Mouse (Mus musculus) kidney, postnatal 36 days (tissue): Measurements from ENCODE around the gene Tspan33.

ENCODE experiments used
- DNase-seq, 2 experiments: peaks; one replicate each; pipeline ENCODE4 v3.0.0; 2021 to 2022; ENCODE audit warnings: mixed read lengths in 2 of 2

Tspan33 gene

GRCm38 (mm10) chr6:29699085-29699745, 5.2 kb downstream of the Tspan33 start:
- no peak for DNase-seq

GRCm38 (mm10) chr6:29701051-29701450, 7.0 kb downstream of the Tspan33 start:
- no peak for DNase-seq

GRCm38 (mm10) chr6:29702126-29702525, 8.1 kb downstream of the Tspan33 start:
- no peak for DNase-seq

- no peak for DNase-seq
Measured at GRCm38 (mm10) chr6:29704143-29704542, 10.1 kb downstream of the Tspan33 start.

DNA sequence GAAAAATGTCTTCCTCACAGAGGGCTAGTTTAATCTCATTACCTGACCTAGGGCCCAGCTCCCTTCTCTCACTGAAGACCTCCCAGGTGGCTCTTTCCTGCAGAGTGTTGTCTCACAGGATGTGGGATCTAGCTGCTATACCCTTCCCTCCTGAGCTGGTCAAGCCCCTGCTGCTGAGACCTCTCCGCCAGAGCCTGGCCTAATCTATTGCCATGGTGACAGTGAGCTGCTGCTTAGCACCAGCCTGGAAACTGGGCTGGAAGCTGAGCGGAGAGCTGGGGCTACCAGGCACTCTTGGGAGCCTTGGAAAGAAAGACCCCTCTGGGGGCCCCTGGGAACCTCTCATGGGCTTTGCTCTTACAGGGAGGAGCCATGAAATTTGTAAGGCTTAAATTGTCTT, 13.9 kb downstream of the Tspan33 start:
- DNase-seq = no peak

- DNase-seq = no peak
Measured at GRCm38 (mm10) chr6:29711318-29711717, 17.3 kb downstream of the Tspan33 start.

GRCm38 (mm10) chr6:29712011-29712584, 18.1 kb downstream of the Tspan33 start:
- DNase-seq = peak; percentile 38 to 74

DNA sequence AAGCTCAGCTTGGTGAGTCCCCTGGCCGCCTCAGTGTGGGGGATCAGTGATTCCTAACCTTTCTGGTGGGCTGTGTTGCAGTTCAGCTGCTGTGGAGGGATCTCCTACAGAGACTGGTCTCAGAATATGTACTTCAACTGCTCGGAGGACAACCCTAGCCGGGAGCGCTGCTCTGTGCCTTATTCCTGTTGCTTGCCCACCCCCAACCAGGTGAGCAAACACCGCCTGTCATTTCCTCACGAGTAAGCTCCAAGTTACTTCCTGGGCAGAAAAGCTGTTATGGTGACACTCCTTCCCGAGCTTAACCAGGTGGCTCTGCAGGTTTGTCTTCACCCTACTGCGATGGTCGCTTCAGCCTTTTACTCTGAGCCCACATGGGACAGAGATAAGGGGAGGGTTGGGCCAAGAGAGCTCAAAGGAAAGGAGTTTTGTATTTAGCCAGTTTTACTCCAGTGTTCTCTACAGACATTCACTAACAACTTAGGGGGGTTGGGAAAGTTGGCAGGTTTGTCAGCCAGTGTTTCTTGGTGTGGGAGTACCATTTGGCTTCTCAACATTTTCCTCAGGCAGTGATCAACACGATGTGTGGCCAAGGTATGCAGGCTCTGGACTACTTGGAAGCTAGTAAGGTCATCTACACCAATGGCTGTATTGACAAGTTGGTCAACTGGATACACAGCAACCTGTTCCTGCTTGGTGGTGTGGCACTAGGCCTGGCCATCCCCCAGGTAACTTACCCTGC, 22.8 kb downstream of the Tspan33 start:
- DNase-seq = no peak

GRCm38 (mm10) chr6:29717541-29717940, 23.5 kb downstream of the Tspan33 start:
- no peak for DNase-seq

- peak; percentile 62 to 69 for DNase-seq
Measured at GRCm38 (mm10) chr6:29717952-29718521, 24.0 kb downstream of the Tspan33 start.

- no peak for DNase-seq
Measured at GRCm38 (mm10) chr6:29718894-29719329, 24.9 kb downstream of the Tspan33 start.

DNA sequence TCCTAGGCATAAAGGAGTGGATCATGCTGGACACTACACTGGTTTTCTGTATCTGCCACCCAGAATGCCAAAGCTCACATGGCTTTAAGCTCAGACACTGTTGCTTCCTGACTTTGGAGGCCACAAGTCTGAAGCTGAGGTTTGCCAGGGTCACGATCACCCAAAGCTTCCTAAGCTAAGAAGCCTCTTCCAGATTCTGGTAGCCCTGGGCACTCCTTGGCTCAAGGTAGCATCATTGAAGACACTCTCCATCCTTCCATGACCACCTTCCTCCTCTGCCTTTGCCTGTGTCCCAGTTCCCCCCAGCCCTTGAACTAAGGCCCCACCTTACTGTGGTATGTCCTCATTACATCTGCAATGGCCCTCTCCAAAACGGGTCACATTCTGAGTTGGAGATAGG, 27.9 kb downstream of the Tspan33 start:
- DNase-seq = no peak

GRCm38 (mm10) chr6:29726576-29727200, 32.7 kb downstream of the Tspan33 start:
- DNase-seq = no peak

GRCm38 (mm10) chr6:29728035-29728434, 34.0 kb downstream of the Tspan33 start:
- no peak for DNase-seq

DNA sequence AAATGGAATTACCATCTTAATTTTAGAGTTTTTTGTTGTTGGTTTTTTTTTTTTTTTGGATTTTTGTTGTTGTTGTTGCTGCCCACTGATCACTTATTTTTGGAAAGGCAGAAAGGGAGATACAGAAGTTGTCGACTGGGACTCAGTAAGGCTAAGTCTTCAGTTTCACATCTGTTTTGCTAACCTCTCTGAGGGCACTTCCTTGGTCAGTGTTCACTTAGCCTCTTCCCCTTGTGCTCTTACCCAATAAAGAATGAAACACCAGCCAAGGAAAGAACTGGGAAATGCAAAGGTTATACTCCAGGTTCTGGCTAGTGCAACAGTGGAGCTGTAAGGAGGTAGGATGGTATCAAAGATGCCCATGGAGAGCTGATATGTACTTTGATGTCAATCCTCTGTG, 35.5 kb downstream of the Tspan33 start:
- DNase-seq = no peak

- peak; percentile 78 to 86 for DNase-seq
Measured at GRCm38 (mm10) chr6:29735336-29735688, 41.3 kb downstream of the Tspan33 start, which contains the start of gene Smo. TSS of gene Smo (plus strand) at chr6:29735503.

GRCm38 (mm10) chr6:29735689-29736451, 41.8 kb downstream of the Tspan33 start:
- DNase-seq = peak; percentile 58 to 80

DNA sequence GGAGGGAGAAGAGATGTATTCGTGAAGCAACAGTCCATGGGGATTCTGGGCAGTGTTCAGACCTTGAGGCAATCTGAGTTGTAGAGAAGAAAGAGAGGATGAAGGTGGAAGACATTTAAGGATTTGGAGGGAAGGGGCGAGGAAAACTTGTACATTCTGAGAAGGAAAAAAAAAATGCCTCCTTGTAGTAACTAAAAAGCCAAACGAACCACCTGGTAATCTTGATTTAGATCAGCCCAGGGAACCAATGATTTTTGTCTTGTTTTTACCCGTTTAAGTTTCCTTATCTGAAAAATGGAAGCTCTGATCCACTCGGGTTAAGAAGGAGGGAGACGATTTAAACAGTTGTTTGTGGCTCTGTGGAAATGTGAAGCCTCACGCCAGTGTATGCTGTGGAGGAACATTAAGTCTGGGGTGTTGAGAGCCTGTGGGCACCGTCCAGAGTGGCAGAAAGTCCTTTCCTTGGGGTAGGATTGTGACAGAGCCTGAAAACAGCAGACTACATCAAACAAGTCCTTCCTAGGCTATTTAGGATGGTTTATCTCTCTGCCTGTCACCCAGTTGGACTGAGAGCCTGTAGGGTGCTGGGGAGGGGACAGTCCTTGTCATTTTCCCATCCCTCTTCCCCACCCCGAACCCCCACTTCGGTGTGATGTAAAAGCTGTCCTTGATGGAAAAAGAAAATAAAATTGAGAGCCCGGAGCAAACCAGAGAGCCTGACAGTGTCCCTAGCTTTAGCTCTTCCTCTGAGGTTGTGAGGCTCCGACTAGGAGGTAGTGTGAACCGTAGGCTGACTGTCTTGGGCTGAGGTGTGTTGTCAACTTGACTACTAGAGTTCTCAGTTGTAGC, 42.8 kb downstream of the Tspan33 start:
- DNase-seq = no peak

DNA sequence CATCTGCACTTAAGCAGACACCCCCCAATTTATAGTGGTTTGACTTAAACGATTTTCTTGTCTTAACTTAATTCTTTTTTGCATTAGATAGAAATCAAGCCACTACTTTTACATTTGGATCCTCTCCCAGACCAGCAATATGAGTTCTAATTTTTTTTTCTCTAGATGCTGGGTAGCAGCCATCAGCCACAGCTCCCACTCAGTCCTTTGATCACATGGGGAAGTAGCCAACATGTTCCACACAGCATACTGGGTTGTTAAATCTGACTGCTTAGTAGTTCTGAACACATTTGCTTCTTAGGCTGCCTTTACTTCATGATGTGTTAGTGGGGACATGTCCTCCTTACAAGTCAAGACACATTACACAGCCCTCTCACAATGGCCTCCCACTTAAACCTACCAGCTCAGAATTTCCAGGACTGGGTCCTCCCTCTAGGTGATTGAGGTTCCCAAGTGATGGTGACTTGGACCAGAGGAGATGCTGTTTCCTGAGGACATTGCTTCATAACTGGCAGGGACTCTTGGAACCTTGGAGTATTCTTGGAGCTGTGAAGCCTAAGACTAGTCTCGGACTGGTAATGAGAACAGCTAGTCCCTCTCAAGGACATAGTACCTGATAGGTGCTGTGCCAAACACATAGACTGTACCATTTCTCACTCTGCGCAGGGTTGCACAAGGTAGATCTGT, 57.6 kb downstream of the Tspan33 start:
- DNase-seq = no peak

DNA sequence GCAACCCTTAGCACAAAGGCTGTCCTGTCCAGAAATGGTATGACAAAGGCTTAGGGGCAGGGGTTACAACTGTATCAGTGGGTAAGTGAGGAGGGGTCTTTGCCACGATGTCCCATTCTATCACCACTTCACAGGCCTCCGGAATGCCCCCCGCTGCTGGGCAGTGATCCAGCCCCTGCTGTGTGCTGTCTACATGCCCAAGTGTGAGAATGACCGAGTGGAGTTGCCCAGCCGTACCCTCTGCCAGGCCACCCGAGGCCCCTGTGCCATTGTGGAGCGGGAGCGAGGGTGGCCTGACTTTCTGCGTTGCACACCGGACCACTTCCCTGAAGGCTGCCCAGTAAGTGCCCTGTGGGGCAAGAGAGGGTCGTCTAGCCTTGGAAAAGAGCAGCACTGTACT, 59.3 kb downstream of the Tspan33 start:
- no peak for DNase-seq

- no peak for DNase-seq
Measured at GRCm38 (mm10) chr6:29756001-29756400, 62.0 kb downstream of the Tspan33 start.
